Mouse (Mus musculus) embryo, embryonic 10.5 days (tissue): ENCODE results near the gene Retreg1.

Experiments
- DNase-seq: peaks from one replicate; pipeline ENCODE4 v3.0.0-alpha.2; 2015; ENCODE audit warnings: low spot score

Gene Retreg1

GRCm38 (mm10) chr15:25995521-25995920, 152.5 kb downstream of the Retreg1 start:
- peak; percentile 77 for DNase-seq

GRCm38 (mm10) chr15:25999545-25999944, 156.6 kb downstream of the Retreg1 start:
- DNase-seq, result peak; percentile 6

- DNase-seq, result no peak
These were observed 165.6 kb downstream of the Retreg1 start for GRCm38 (mm10) chr15:26008621-26009020.

GRCm38 (mm10) chr15:26012891-26013290, 169.9 kb downstream of the Retreg1 start:
- peak; percentile 23 for DNase-seq

- peak; percentile 82 for DNase-seq
These were observed 173.1 kb downstream of the Retreg1 start for GRCm38 (mm10) chr15:26015979-26016665.

GRCm38 (mm10) chr15:26021721-26022120, 178.7 kb downstream of the Retreg1 start:
- peak; percentile 6 for DNase-seq

- DNase-seq, result no peak
These were observed 179.7 kb downstream of the Retreg1 start for GRCm38 (mm10) chr15:26022636-26023035.
